Mouse (Mus musculus) T-helper 17 cell (primary cell): Measurements from ENCODE around the gene Fam168b.

Experiments used
- in situ Hi-C, 2 experiments: fragments of 300-600 bp; cut with MboI, MseI; formaldehyde crosslinking; loops; 1 replicate in 1 of 2; 2 replicates in 1 of 2; pipeline ENCODE4 v1.15.1; 2025; ENCODE audit warnings: high pct_unique_total_duplicates in 2 of 2

Gene Fam168b

GRCm38 (mm10) chr1:34822746-34823145 is 20.1 kb downstream of the Fam168b start:
- in situ Hi-C loops, result no loop called here

- in situ Hi-C loops, result no loop called here
Measured at GRCm38 (mm10) chr1:34822003-34822402, 20.9 kb downstream of the Fam168b start.

DNA sequence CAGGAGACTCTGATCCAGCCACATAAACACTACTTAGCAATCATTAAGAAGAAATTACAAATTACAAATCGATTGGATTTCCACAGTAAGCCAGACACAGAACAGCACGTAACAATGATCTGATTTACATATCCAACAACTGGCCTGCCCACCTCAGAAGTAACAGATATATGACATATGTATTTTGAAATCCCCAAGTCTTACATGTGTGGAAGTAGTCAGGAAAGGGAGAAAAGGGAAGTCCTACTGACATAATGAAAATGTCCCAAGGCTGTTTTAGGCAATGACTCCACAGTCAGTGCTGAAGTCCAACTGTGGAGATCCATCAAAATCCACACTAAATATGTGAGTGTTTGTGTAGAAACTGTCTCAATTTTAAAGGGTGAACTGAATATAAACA is 21.5 kb downstream of the Fam168b start:
- in situ Hi-C loops, result no loop called here

DNA sequence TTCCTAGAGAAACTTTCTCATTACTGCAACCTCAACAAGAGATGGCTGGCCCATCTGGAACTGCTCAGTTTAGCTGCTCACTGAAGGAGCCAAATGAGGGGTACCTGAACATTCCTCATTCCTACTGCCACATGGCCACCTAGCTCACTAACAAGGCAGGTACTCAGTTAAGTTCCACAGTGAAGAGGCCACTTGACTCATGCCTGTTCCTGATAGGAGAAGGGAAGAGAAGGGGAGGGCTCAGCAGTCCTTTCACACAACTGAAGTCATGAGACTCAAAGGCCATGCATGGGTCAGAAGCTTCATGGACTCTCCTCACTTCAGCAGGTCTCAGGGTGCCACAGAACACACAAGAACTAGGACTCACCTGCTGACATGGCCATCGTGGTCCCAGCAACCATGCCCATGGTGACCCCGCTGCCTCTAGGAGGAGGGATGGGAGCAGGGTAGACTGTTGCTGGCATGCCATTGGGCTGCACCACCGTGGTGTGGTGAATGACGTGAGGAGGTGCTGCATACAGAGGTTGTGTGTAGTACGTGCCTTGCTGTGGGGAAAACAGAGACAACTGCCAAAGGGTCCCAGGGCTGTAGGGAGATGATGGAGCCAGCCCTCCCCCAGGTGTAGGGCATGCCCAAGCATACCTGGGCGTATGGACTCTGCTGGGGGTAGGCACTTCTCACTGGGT is 23.5 kb downstream of the Fam168b start:
- in situ Hi-C loops, result no loop called here

- in situ Hi-C loops, result no loop called here
Measured at GRCm38 (mm10) chr1:34815843-34816242, 27.0 kb downstream of the Fam168b start.

- in situ Hi-C loops, result no loop called here
Measured at GRCm38 (mm10) chr1:34812407-34813247, 30.2 kb downstream of the Fam168b start.

DNA sequence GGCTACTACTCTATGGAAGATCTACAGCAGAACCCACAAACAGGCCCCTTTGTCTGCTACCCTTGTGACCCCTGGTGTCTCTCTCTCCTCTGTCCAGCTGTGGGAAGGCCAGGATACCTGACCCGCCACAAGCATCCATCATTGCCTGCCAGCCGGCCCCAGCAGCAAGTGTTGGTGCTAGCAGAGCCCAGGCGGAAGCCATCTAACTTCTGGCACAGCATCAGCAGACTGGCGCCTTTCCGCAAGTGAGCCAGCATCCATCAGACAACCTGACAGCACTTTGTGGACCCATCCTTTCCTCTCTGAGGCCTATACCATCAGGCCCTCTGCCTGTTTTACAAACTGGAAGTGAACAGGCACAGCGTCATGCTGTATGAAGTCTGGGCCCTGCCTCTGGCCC is 31.3 kb downstream of the Fam168b start:
- in situ Hi-C loops, result no loop called here

DNA sequence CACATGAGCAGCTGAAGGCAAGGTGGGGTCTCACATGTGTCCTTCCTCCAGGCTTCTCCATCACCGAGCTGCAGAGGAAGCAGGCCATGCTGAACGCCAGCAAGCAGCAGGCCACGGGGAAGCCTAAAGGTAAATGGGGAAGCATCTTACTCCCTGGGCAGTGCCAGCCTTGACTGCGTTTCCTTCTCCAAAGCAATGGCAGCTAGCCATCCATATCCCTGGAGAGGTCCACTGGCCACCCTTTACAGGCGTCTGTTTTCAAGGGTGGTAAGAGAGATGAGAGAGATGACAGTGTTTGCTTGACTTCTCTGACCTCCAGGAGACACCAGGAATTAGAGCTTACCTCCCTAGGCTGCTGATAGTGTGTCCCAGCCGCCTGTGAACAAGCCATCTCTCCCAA is 31.8 kb downstream of the Fam168b start:
- in situ Hi-C loops, result no loop called here

DNA sequence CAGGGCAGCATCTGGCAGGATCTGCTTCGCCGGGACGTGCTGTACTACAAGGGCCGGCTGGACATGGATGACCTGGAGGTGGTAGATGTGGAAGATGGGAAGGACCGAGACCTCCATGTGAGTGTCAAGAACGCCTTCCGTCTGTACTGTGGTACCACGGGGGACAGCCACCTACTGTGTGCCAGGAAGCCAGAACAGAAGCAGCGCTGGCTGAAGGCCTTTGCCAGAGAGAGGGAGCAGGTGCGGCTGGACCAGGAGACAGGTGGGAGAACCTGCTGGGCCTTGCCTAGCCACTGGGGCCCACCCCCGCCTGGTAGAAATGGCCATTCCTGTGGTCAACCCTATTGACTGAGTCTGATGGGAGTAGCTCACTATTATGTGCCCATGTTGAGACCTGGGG is 32.6 kb downstream of the Fam168b start:
- in situ Hi-C loops, result no loop called here

GRCm38 (mm10) chr1:34808445-34808844 is 34.4 kb downstream of the Fam168b start:
- in situ Hi-C loops, result loop anchor here in 1 of 2 experiments (10.0 kb wide), 1 partner anchor 56 kb away; no protein-coding TSS in a partner anchor

DNA sequence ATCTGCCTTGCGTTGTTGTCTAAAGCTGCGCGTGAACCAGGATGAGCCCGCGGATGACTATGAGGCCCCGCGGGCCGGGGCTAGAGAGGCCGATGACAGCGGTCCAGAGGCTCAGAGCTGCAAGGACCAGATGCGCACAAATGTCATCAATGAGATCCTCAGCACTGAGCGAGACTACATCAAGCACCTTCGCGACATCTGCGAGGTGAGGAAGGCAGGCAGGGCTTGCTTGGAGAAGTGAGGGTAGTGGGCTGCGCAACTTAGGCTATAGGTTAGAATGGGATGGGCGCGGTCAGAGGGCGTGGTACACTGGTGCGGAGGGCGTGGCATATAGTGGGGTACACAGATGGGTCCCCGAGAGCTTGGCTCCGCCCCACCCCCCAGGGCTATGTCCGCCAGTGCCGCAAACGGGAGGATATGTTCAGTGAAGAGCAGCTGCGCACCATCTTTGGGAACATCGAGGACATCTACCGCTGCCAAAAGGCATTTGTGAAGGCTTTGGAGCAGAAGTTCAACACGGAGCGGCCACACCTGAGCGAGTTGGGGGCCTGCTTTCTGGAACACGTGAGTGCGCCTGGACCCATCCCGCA is 36.8 kb downstream of the Fam168b start:
- in situ Hi-C loops, result loop anchor here in 1 of 2 experiments (10.0 kb wide), 1 partner anchor 59 kb away; no protein-coding TSS in a partner anchor

DNA sequence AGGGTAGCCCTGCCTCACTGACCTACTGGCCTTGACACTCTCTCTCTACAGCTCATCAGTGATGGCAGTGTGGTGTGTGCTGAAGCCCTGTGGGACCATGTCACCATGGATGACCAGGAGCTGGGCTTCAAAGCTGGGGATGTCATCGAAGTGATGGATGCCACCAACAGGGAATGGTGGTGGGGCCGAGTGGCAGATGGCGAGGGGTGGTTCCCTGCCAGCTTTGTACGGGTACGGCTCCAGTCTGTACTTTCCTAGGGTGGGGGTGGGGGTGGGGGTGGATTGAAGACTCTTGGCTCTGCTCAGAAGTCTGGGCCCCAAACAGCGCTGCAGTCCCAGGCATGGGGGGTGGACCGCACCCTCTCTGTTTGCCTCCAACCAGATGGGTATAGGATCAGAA is 38.0 kb downstream of the Fam168b start:
- in situ Hi-C loops, result loop anchor here (5.0 to 10.0 kb wide), 2 partner anchors 47 to 60 kb away; no protein-coding TSS in a partner anchor

GRCm38 (mm10) chr1:34802290-34802642 is 40.6 kb downstream of the Fam168b start:
- in situ Hi-C loops, result loop anchor here (5.0 to 10.0 kb wide), 2 partner anchors 50 to 63 kb away; no protein-coding TSS in a partner anchor

- in situ Hi-C loops, result loop anchor here (5.0 to 10.0 kb wide), 2 partner anchors 51 to 63 kb away; no protein-coding TSS in a partner anchor
Measured at GRCm38 (mm10) chr1:34801616-34802289, 41.1 kb downstream of the Fam168b start.

GRCm38 (mm10) chr1:34799140-34799539 is 43.7 kb downstream of the Fam168b start:
- in situ Hi-C loops, result no loop called here

GRCm38 (mm10) chr1:34793304-34794300 is 49.3 kb downstream of the Fam168b start:
- in situ Hi-C loops, result no loop called here

- in situ Hi-C loops, result no loop called here
Measured at GRCm38 (mm10) chr1:34783538-34784161, 59.2 kb downstream of the Fam168b start.

DNA sequence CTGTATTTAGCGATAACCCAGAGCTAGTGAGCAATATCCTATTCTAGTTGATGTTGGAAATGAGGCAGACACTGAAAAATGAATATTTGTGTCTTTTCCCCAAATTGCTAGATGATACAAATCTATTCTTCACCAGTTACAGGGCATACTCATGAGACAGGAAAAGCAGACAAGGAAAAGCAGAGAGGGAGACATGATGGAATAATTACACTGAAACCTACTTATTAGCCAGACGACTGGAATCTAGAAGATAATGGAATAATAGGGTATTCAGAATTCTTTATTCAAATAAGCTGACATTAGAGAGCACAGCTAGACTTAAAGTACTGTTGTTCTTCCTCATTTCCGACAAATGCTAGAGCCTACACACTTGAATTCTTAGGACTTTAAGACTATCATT is 67.0 kb downstream of the Fam168b start:
- in situ Hi-C loops, result no loop called here

- in situ Hi-C loops, result no loop called here
Measured at GRCm38 (mm10) chr1:34768875-34769274, 74.0 kb downstream of the Fam168b start.

DNA sequence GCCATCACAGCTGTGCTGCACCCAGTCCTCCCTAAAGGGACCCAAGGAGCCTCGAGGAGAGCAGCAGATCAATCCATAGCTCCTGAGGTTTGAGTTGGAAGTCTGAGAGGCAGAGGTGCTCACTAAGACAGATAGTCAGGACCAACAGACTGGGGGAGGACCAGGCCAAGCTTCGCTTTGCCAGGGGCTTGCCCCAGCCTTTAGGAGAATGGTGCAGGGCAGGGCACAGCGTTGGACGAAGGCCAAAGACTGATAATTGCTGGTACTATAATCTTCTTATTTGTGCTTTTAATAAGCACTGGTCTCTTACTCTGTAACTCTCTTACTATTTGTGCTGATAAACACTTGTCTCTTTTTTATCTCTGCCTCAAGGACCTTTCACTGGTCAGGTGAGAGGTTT is 75.0 kb downstream of the Fam168b start:
- in situ Hi-C loops, result no loop called here
